Mouse (Mus musculus): Measurements from ENCODE around the gene AC124502.3. TPM values are rescaled to one million over a fixed set of nuclear protein-coding genes. Genes with fewer than 3 reads are reported as not detected.
"Not testable (repeated sequence)": the region's sequence is repeated elsewhere in the genome, so short reads cannot be mapped to it uniquely, and the experiment has no call there.

AC124502.3 gene
- total and polyA plus RNA-seq, 2 experiments, result 0.09 to 3.7 TPM

DNA sequence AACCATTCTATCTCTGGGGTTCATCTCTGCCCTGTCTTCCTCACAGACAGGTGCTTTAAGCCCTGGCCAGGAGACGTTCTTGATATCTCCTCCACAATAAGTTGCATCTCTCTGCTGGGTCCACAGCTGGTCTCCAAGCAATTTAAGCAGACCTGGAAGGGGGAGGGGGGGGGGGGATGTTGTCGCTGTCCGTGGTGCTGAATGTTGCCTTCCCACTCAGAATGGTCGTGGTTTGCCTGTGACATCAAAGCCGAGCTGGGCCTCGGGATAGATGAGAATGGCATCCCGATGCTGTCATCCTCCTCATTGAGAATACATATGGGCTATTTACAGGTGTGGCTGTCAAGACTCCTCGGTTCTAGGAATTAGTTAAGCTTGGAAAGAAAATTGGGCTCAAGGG, 46.3 kb upstream of the AC124502.3 start:
- TF ChIP-seq CTCF (IDR thresholded peaks at IDR 0.05; ENCODE audit: low read depth, low read length) (no peak), POLR2A (IDR thresholded peaks at IDR 0.05; ENCODE audit: extremely low read depth, insufficient read depth, low read length) (no peak)
- H3K27ac ChIP-seq (replicated peaks; ENCODE audit: insufficient read depth, low read depth, low read length), result no peak overlapping the region
- no peak overlapping the region for H3K4me3 ChIP-seq (ENCODE audit: insufficient read depth, low read depth, low read length)
- H3K79me2 ChIP-seq (ENCODE audit: control insufficient read depth, insufficient read depth, low read length), result no peaks in the 10 kb centered on the region
- no peak for DNase-seq (ENCODE audit: extremely low read depth, low read depth, low spot score)
- H3K4me1 ChIP-seq (ENCODE audit: control insufficient read depth, insufficient read depth, low read length), result no peaks in the 10 kb centered on the region
- WGBS, result 17% methylated on average over 8 of the region's 8 CpGs
- H3K9ac ChIP-seq (ENCODE audit: low read depth, low read length), result no peak overlapping the region
- no peaks in the 10 kb centered on the region for H3K36me3 ChIP-seq (ENCODE audit: control insufficient read depth, insufficient read depth, low read length)
- peaks cover 6% of the 10 kb centered on the region; the same call in 1 of the 2 replicates for H3K27me3 ChIP-seq (ENCODE audit: control insufficient read depth, insufficient read depth, low read length)

GRCm38 (mm10) chr19:4992904-4993303, 45.8 kb upstream of the AC124502.3 start:
- no peak overlapping the region for H3K27ac ChIP-seq (replicated peaks; ENCODE audit: insufficient read depth, low read depth, low read length)
- no peak for TF ChIP-seq CTCF (IDR thresholded peaks at IDR 0.05; ENCODE audit: low read depth, low read length)
- no peak for TF ChIP-seq POLR2A (IDR thresholded peaks at IDR 0.05; ENCODE audit: extremely low read depth, insufficient read depth, low read length)
- peaks cover 6% of the 10 kb centered on the region; the same call in 1 of the 2 replicates for H3K27me3 ChIP-seq (ENCODE audit: control insufficient read depth, insufficient read depth, low read length)
- no peak for DNase-seq (ENCODE audit: extremely low read depth, low read depth, low spot score)
- no peaks in the 10 kb centered on the region for H3K36me3 ChIP-seq (ENCODE audit: control insufficient read depth, insufficient read depth, low read length)
- WGBS, result 8% methylated on average over 9 of the region's 9 CpGs
- no peaks in the 10 kb centered on the region for H3K4me1 ChIP-seq (ENCODE audit: control insufficient read depth, insufficient read depth, low read length)
- no peak overlapping the region for H3K4me3 ChIP-seq (ENCODE audit: insufficient read depth, low read depth, low read length)
- no peaks in the 10 kb centered on the region for H3K79me2 ChIP-seq (ENCODE audit: control insufficient read depth, insufficient read depth, low read length)
- no peak overlapping the region for H3K9ac ChIP-seq (ENCODE audit: low read depth, low read length)

- 66% methylated on average over 5 of the region's 5 CpGs for WGBS
- H3K79me2 ChIP-seq (ENCODE audit: control insufficient read depth, insufficient read depth, low read length), result no peaks in the 10 kb centered on the region
- peaks cover 11% of the 10 kb centered on the region for H3K27me3 ChIP-seq (ENCODE audit: control insufficient read depth, insufficient read depth, low read length)
Measured at GRCm38 (mm10) chr19:4994043-4994442, 44.6 kb upstream of the AC124502.3 start.

GRCm38 (mm10) chr19:4999445-5000140, 39.1 kb upstream of the AC124502.3 start:
- Histone ChIP-seq H3K4me1 (ENCODE audit: control insufficient read depth, insufficient read depth, low read length) (no peaks in the 10 kb centered on the region), H3K36me3 (ENCODE audit: control insufficient read depth, insufficient read depth, low read length) (no peaks in the 10 kb centered on the region), H3K27ac (replicated peaks; ENCODE audit: insufficient read depth, low read depth, low read length) (no peak overlapping the region), H3K27me3 (ENCODE audit: control insufficient read depth, insufficient read depth, low read length) (peaks cover 5% of the 10 kb centered on the region; the same call in 1 of the 2 replicates), H3K4me3 (ENCODE audit: insufficient read depth, low read depth, low read length) (no peak overlapping the region), H3K9ac (ENCODE audit: low read depth, low read length) (no peak overlapping the region), H3K79me2 (ENCODE audit: control insufficient read depth, insufficient read depth, low read length) (no peaks in the 10 kb centered on the region)
- TF ChIP-seq CTCF (IDR thresholded peaks at IDR 0.05; ENCODE audit: low read depth, low read length) (no peak), POLR2A (IDR thresholded peaks at IDR 0.05; ENCODE audit: extremely low read depth, insufficient read depth, low read length) (no peak)
- 64% methylated on average over 6 of the region's 6 CpGs for WGBS
- no peak for DNase-seq (ENCODE audit: extremely low read depth, low read depth, low spot score)

More at GRCm38 (mm10) chr19:4994043-4994442, 44.6 kb upstream of the AC124502.3 start:
- Histone ChIP-seq H3K4me3 (ENCODE audit: insufficient read depth, low read depth, low read length) (no peak overlapping the region), H3K4me1 (ENCODE audit: control insufficient read depth, insufficient read depth, low read length) (no peaks in the 10 kb centered on the region), H3K27ac (replicated peaks; ENCODE audit: insufficient read depth, low read depth, low read length) (no peak overlapping the region), H3K9ac (ENCODE audit: low read depth, low read length) (no peak overlapping the region), H3K36me3 (ENCODE audit: control insufficient read depth, insufficient read depth, low read length) (no peaks in the 10 kb centered on the region)
- no peak for TF ChIP-seq CTCF (IDR thresholded peaks at IDR 0.05; ENCODE audit: low read depth, low read length)
- TF ChIP-seq POLR2A (IDR thresholded peaks at IDR 0.05; ENCODE audit: extremely low read depth, insufficient read depth, low read length), result no peak
- DNase-seq (ENCODE audit: extremely low read depth, low read depth, low spot score), result no peak

DNA sequence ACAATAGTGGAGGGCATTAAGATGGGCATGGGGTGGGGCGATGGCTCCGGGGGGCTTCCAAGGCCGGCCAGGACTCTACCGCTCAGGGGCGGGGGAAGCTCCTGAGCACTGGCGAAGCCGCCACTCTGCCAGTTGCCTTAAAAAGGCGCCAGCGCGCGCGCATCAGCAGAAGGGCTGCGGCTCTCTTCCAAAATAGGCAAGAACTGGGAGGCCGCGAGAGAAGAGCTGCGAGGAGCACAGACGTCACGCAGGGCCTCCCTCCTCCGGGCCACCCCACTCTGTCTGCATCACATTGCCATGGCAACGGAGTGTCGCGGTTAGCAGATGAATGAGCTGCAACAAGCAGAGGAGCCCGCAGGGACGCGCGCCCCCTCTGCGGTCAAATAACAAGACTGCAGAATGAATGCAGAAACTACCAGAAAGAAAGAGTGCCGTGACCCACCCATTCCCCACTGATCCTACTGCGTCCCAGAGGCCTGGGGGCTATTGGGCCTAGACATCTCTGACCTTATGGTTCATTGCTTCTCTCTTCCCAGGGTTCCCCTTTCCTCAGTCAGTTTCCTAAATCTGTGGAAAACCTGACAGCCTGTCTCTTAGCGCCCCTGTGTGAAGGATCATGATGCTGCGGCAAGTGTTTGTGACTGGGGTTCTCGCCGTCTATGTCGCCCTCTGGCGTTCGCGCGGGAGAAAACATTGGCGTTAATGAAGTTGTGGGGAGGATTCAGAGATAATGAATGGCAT, 36.9 kb upstream of the AC124502.3 start:
- TF ChIP-seq POLR2A (IDR thresholded peaks at IDR 0.05; ENCODE audit: extremely low read depth, insufficient read depth, low read length) (no peak), CTCF (IDR thresholded peaks at IDR 0.05; ENCODE audit: low read depth, low read length) (peak; percentile 95)
- WGBS, result 4% methylated on average over 39 of the region's 39 CpGs
- H3K36me3 ChIP-seq (ENCODE audit: control insufficient read depth, insufficient read depth, low read length), result no peaks in the 10 kb centered on the region
- H3K9ac ChIP-seq (ENCODE audit: low read depth, low read length), result no peak overlapping the region
- peak; percentile 30 for DNase-seq (ENCODE audit: extremely low read depth, low read depth, low spot score)
- H3K4me1 ChIP-seq (ENCODE audit: control insufficient read depth, insufficient read depth, low read length), result no peaks in the 10 kb centered on the region
- peaks cover 5% of the 10 kb centered on the region; the same call in 1 of the 2 replicates for H3K27me3 ChIP-seq (ENCODE audit: control insufficient read depth, insufficient read depth, low read length)
- no peak overlapping the region for H3K4me3 ChIP-seq (ENCODE audit: insufficient read depth, low read depth, low read length)
- no peak overlapping the region for H3K27ac ChIP-seq (replicated peaks; ENCODE audit: insufficient read depth, low read depth, low read length)
- H3K79me2 ChIP-seq (ENCODE audit: control insufficient read depth, insufficient read depth, low read length), result no peaks in the 10 kb centered on the region

- H3K27ac ChIP-seq (replicated peaks; ENCODE audit: insufficient read depth, low read depth, low read length); DNase-seq (ENCODE audit: extremely low read depth, low read depth, low spot score); H3K9ac ChIP-seq (ENCODE audit: low read depth, low read length); H3K4me1 ChIP-seq (ENCODE audit: control insufficient read depth, insufficient read depth, low read length); H3K36me3 ChIP-seq (ENCODE audit: control insufficient read depth, insufficient read depth, low read length); H3K79me2 ChIP-seq (ENCODE audit: control insufficient read depth, insufficient read depth, low read length); H3K4me3 ChIP-seq (ENCODE audit: insufficient read depth, low read depth, low read length); H3K27me3 ChIP-seq (ENCODE audit: control insufficient read depth, insufficient read depth, low read length): not testable (repeated sequence)
- 49% methylated on average over 2 of the region's 2 CpGs for WGBS
Measured at GRCm38 (mm10) chr19:5003644-5004043, 35.0 kb upstream of the AC124502.3 start.

Data from liver, adult 2 months (tissue).